Mouse (Mus musculus) stomach, embryonic 14.5 days (tissue): ENCODE data around the gene Amy2a3. TPM values are rescaled to one million over a fixed set of nuclear protein-coding genes. Genes with fewer than 3 reads are reported as not detected.
"Not testable (repeated sequence)": the region's sequence is repeated elsewhere in the genome, so short reads cannot be mapped to it uniquely, and the experiment has no call there.

Experiments used
- ATAC-seq: fragments of 200-750 bp; cut with Nextera tagmentation; 2 replicates; pipeline ENCODE4 v1.8.0; 2017; ENCODE audit warnings: low read depth, moderate TSS enrichment; ENCODE audit not compliant: insufficient number of reproducible peaks, insufficient read depth, low FRiP score
- H3K27ac ChIP-seq: fragments of 300-500 bp; sonication (generic); 2 replicates; pipeline ENCODE4 v1.5.1; 2014; ENCODE audit warnings: mild to moderate bottlenecking, low read length, moderate library complexity, mixed read lengths
- H3K27me3 ChIP-seq: fragments of 300-500 bp; sonication (generic); 2 replicates; pipeline ENCODE4 v1.6.1; 2014; ENCODE audit warnings: low read length, control low read depth, mixed read lengths; ENCODE audit not compliant: control insufficient read depth, insufficient read depth
- H3K36me3 ChIP-seq: fragments of 300-500 bp; sonication (generic); 2 replicates; pipeline ENCODE4 v1.6.1; 2014; ENCODE audit warnings: mild to moderate bottlenecking, control low read depth, low read length, moderate library complexity, mixed read lengths; ENCODE audit not compliant: control insufficient read depth, insufficient read depth
- H3K4me1 ChIP-seq: fragments of 300-500 bp; sonication (generic); 2 replicates; pipeline ENCODE4 v1.6.1; 2014; ENCODE audit warnings: low read length, control low read depth, mixed read lengths; ENCODE audit not compliant: control insufficient read depth, insufficient read depth
- H3K4me2 ChIP-seq: fragments of 300-500 bp; sonication (generic); replicated peaks from 2 replicates; pipeline ENCODE4 v1.6.1; 2014; ENCODE audit warnings: low read depth, low read length, control low read depth
- H3K4me3 ChIP-seq: fragments of 300-500 bp; sonication (generic); 2 replicates; pipeline ENCODE4 v1.5.1; 2014; ENCODE audit warnings: low read depth, low read length, control low read depth
- H3K9ac ChIP-seq: fragments of 300-500 bp; sonication (generic); replicated peaks from 2 replicates; pipeline ENCODE4 v1.6.1; 2014; ENCODE audit warnings: low read depth, mild to moderate bottlenecking, control low read depth, low read length, moderate library complexity, mixed read lengths
- H3K9me3 ChIP-seq: fragments of 300-500 bp; sonication (generic); 2 replicates; pipeline ENCODE4 v1.6.1; 2016; ENCODE audit warnings: low read depth, low read length, control low read depth; ENCODE audit not compliant: control insufficient read depth
- WGBS: fragments of 180-500 bp; shearing (Covaris S2); extraction: QIAGEN DNeasy Blood & Tissue Kit; methylation state at CpG from one replicate; pipeline ENCODE4 v1.1.7; 2014; 5-methylcytosine and 5-hydroxymethylcytosine counted together
- polyA plus RNA-seq: library from polyadenylated mRNA; unstranded; fragments of >200 nt; fragmentation: Nextera tagmentation; extraction: Ambion mirVana; gene quantifications from 2 replicates; pipeline ENCODE4 v1.2.1, GENCODE M21; 2014

The Amy2a3 gene
- polyA plus RNA-seq, result 13.0 TPM in 1 of 2 replicates, not detected in the other

GRCm38 (mm10) chr3:113323952-113324351 is at the start of gene Amy2a3:
Gene Amy2a3, minus strand, starts transcription at chr3:113324052.
- not testable (repeated sequence) for H3K9me3 ChIP-seq, H3K27ac ChIP-seq, H3K4me3 ChIP-seq, ATAC-seq, H3K27me3 ChIP-seq, H3K4me1 ChIP-seq, H3K4me2 ChIP-seq, H3K36me3 ChIP-seq, H3K9ac ChIP-seq
- no CpG with 5 or more reads among the region's 4 CpGs for WGBS

- WGBS, result no CpG with 5 or more reads among the region's 4 CpGs
- not testable (repeated sequence) for H3K4me2 ChIP-seq, H3K36me3 ChIP-seq, H3K4me1 ChIP-seq, H3K9ac ChIP-seq, ATAC-seq, H3K27me3 ChIP-seq, H3K27ac ChIP-seq, H3K4me3 ChIP-seq, H3K9me3 ChIP-seq
Observed at GRCm38 (mm10) chr3:113356558-113356957, 32.7 kb upstream of the Amy2a3 start, which contains the start of gene Amy2a2. Gene Amy2a2, minus strand, starts transcription at chr3:113356658.

- not testable (repeated sequence) for H3K4me1 ChIP-seq, H3K27me3 ChIP-seq, H3K4me2 ChIP-seq, H3K9me3 ChIP-seq, H3K27ac ChIP-seq, H3K4me3 ChIP-seq, H3K36me3 ChIP-seq, H3K9ac ChIP-seq, ATAC-seq
Observed at GRCm38 (mm10) chr3:113345484-113345883, 21.6 kb upstream of the Amy2a3 start.

GRCm38 (mm10) chr3:113312937-113313336 is 10.9 kb downstream of the Amy2a3 start:
- not testable (repeated sequence) for H3K9me3 ChIP-seq, H3K4me2 ChIP-seq, H3K9ac ChIP-seq, H3K27me3 ChIP-seq, H3K36me3 ChIP-seq, H3K27ac ChIP-seq, H3K4me1 ChIP-seq, H3K4me3 ChIP-seq
- no CpG with 5 or more reads among the region's 3 CpGs for WGBS
- ATAC-seq, result peak; percentile 53; the same call in 1 of the 2 replicates

- H3K4me2 ChIP-seq, H3K4me3 ChIP-seq: not testable (repeated sequence)
- no CpG with 5 or more reads among the region's 4 CpGs for WGBS
Observed at GRCm38 (mm10) chr3:113291349-113291748, 32.5 kb downstream of the Amy2a3 start, which contains the start of gene Amy2a4. Gene Amy2a4, minus strand, starts transcription at chr3:113291449.

GRCm38 (mm10) chr3:113280285-113280684 is 43.6 kb downstream of the Amy2a3 start:
- not testable (repeated sequence) for H3K27ac ChIP-seq, H3K9me3 ChIP-seq, H3K27me3 ChIP-seq, H3K9ac ChIP-seq, H3K4me2 ChIP-seq, ATAC-seq, H3K4me1 ChIP-seq, H3K36me3 ChIP-seq, H3K4me3 ChIP-seq

More at GRCm38 (mm10) chr3:113291349-113291748, 32.5 kb downstream of the Amy2a3 start, which contains the start of gene Amy2a4:
- not testable (repeated sequence) for H3K27ac ChIP-seq, H3K9me3 ChIP-seq, H3K36me3 ChIP-seq, H3K27me3 ChIP-seq, ATAC-seq, H3K9ac ChIP-seq, H3K4me1 ChIP-seq

GRCm38 (mm10) chr3:113279586-113279985 is 44.3 kb downstream of the Amy2a3 start:
- not testable (repeated sequence) for H3K36me3 ChIP-seq, H3K4me1 ChIP-seq, H3K27ac ChIP-seq, H3K4me2 ChIP-seq, ATAC-seq, H3K9ac ChIP-seq, H3K9me3 ChIP-seq, H3K4me3 ChIP-seq, H3K27me3 ChIP-seq

Other genes with a start within 250 kb of the Amy2a3 start
- gene Amy2a5, start 65.2 kb downstream of the Amy2a3 start, polyA plus RNA-seq, result 10.2 TPM in 1 of 2 replicates, not detected in the other
- gene Amy2a4, start 32.6 kb downstream of the Amy2a3 start, polyA plus RNA-seq, result 13.0 TPM in 1 of 2 replicates, not detected in the other
- 13.0 TPM in 1 of 2 replicates, not detected in the other for gene Amy2a2, start 32.6 kb upstream of the Amy2a3 start, polyA plus RNA-seq
- gene Amy2a1, start 208.4 kb upstream of the Amy2a3 start, polyA plus RNA-seq, result 80.4 TPM in 1 of 2 replicates, not detected in the other